Mouse (Mus musculus) Patski (cell line): ENCODE results near the gene Eci2. TPM values are rescaled to one million over a fixed set of nuclear protein-coding genes. Genes with fewer than 3 reads are reported as not detected.
"Not testable (repeated sequence)": the region's sequence is repeated elsewhere in the genome, so short reads cannot be mapped to it uniquely, and the experiment has no call there.

Experiments
- ATAC-seq: fragments of 100-300 bp; one replicate; pipeline ENCODE4 v1.8.0; 2021
- CTCF ChIA-PET: fragments of 350-600 bp; sonication (Branson Sonifier 250); formaldehyde crosslinking; loops from one replicate; lab custom pipeline; 2022; ENCODE audit warnings: inconsistent platforms; lab: Charles Lee
- POLR2A ChIA-PET: fragments of 350-600 bp; sonication (Branson Sonifier 250); formaldehyde crosslinking; loops from one replicate; lab custom pipeline; 2022; ENCODE audit warnings: antibody characterized with exemption, inconsistent platforms; lab: Charles Lee
- DNase-seq: peaks from one replicate; pipeline ENCODE4 v3.0.0-alpha.2; 2011; ENCODE audit warnings: low read depth, low spot score
- H3K27me3 ChIP-seq: fragments of 371-371 bp; one replicate; pipeline ENCODE4 v1.5.1; 2021
- CTCF ChIP-seq: fragments of 100-300 bp; IDR thresholded peaks from one replicate; pipeline ENCODE4 v1.5.1; 2021
- in situ Hi-C: fragments of 300-500 bp; cut with MboI; formaldehyde crosslinking; loops from 3 replicates; pipeline ENCODE4 v1.11.1; 2018; ENCODE audit warnings: low pct_unique_long_range_greater_than_20kb, mixed read lengths
- polyA plus RNA-seq: library from polyadenylated mRNA; unstranded; gene quantifications from one replicate; pipeline ENCODE4 v1.2.3, GENCODE M21; 2021

The Eci2 gene
- polyA plus RNA-seq, 1 experiment from 2014 or later: 453 TPM

DNA sequence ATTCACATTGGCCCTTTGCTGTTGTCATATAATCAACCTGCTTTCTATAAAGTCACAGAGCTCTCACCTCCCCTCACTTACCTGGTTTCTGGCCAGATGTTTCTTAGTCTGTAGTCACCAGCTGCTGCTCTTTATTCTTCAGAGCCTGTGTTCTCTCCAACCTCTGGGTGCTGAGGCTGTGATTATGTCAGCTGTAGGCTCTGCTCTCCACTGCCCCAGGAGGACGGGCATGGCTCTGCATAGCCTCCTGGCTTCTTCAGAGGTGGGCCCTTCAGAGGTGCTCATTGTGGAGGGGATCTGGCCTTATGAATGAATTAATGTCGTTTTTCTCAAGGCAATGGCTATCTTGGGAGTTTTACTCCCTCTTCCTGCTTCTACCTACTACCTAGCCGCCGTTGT is 4.8 kb upstream of the Eci2 start:
- peak; percentile 57 for TF ChIP-seq CTCF
- H3K27me3 ChIP-seq: no peaks in the 10 kb centered on the region
- DNase-seq (no peak), ATAC-seq (no peak)
- POLR2A ChIA-PET: interaction anchor here (0.6 kb wide), 2 partner anchors 471 to 929 kb away, joined by 3 to 4 read pairs; no protein-coding TSS in a partner anchor
- CTCF ChIA-PET: interaction anchor here (0.7 to 1.8 kb wide), 3 partner anchors 38 to 916 kb away, joined by 3 to 5 read pairs (median 3); no protein-coding TSS in a partner anchor
- in situ Hi-C loops: loop anchor here (10.0 kb wide), 1 partner anchor 913 kb away; no protein-coding TSS in a partner anchor

DNA sequence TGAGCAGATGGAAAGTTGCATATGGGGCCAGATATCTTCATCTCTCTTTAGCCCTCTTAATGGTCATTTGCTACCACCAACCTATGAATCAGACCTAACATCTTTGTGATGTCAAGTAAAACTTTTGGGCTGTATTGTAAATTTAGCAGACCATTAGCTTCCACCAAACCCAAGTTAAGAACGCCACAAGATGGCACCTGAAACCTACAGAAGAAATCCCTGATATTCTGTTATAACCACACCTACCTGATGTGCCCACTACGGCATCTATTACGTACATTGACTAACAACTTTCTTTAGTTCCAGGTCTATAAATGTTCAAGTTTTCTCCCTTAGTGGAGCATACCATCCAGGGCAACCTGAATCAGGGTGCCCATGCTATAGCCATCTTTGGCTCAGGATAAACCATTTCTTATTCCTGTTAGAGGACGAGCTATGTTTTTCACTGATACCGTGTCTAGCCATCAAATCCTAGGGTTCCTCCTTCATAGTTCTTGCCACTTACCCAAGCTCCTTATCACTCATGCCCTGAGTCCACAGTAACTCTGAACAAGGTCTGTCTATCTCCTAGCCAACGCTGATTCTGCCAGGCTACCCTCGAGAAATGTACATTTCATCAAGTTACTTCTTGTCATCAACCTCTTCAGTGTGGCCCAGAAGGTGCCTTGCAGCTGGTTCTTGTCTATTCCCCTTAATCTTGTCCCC is 4.2 kb upstream of the Eci2 start:
- DNase-seq (no peak), ATAC-seq (no peak)
- in situ Hi-C loops: loop anchor here (10.0 kb wide), 1 partner anchor 914 kb away; no protein-coding TSS in a partner anchor
- CTCF ChIA-PET: interaction anchor here (0.7 to 1.8 kb wide), 5 partner anchors 36 to 917 kb away, joined by 3 to 5 read pairs (median 3); no protein-coding TSS in a partner anchor
- POLR2A ChIA-PET: interaction anchor here (0.6 kb wide), 1 partner anchor 930 kb away, joined by 4 read pairs; no protein-coding TSS in a partner anchor
- H3K27me3 ChIP-seq: no peaks in the 10 kb centered on the region
- TF ChIP-seq CTCF: peak; percentile 37

DNA sequence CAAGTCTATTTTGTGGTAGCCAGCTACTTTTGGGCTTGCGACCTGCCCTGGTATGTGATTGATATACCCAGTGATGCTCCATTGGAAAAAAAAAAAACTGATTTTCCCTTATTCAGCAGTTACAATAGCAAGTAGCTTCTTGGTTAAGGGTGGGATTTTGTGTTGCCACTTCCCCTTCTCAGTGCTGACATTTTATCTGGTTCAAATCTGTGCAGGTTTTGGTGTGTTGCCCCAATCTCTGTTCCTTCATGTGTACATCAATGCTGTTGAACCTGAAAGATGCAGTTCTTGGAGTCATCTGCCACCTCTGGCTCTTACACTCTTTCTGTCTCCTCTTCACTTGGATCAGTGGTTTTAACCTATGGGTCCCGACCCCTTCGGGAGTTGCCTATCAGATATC is 1.5 kb upstream of the Eci2 start:
- in situ Hi-C loops: no loop called here
- POLR2A ChIA-PET: no interaction called here
- DNase-seq (no peak), ATAC-seq (no peak)
- CTCF ChIA-PET: interaction anchor here (0.8 kb wide), 1 partner anchor 13 kb away, joined by 3 read pairs; no protein-coding TSS in a partner anchor
- H3K27me3 ChIP-seq: no peaks in the 10 kb centered on the region
- no peak for TF ChIP-seq CTCF

DNA sequence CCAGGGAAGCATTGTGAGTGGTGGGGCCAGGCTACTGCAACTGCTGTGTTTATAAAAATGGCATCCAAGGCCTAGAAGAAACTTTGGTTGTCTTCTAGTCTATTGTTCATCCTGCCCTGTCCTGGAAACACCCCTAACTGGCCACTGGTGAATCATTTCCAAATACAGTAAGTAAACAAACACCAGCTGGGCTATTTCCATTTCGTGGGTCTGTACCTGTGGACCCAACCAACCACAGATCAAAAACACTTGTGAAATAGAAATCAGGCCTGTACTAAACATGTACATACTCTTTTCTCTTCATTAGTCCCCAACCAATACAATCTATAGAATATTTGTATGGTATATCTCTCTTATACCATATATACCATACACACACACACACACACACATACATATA is 3.5 kb downstream of the Eci2 start:
- POLR2A ChIA-PET, H3K27me3 ChIP-seq, DNase-seq, ATAC-seq, in situ Hi-C loops: not testable (repeated sequence)
- CTCF ChIA-PET: interaction anchor here (2.9 kb wide), 1 partner anchor 50 kb away, joined by 19 read pairs; no protein-coding TSS in a partner anchor

DNA sequence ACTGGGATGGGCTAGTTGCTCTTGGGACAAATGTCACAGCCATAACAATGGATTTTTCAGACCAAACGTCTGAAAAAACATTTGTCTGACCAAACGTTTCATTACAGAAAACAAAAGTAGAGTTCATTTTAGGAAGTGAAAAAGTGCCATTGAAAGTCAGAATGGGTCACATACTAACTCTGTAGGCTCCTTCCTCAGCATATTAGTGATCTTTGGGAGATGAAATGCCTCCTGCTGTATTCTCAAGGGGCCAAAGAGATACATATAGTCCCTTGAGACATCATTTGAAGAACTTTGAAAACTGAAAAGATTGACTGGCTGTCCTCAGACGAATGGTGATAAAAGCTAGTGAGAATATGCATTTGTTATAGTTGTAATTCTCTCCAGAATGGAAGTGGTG is 6.5 kb downstream of the Eci2 start:
- peaks cover 4% of the 10 kb centered on the region for H3K27me3 ChIP-seq
- in situ Hi-C loops: no loop called here
- no peak for TF ChIP-seq CTCF
- ChIA-PET CTCF (interaction anchor here (2.9 kb wide), 1 partner anchor 47 kb away, joined by 19 read pairs; no protein-coding TSS in a partner anchor), POLR2A (no interaction called here)
- no peak for ATAC-seq
- no peak for DNase-seq

DNA sequence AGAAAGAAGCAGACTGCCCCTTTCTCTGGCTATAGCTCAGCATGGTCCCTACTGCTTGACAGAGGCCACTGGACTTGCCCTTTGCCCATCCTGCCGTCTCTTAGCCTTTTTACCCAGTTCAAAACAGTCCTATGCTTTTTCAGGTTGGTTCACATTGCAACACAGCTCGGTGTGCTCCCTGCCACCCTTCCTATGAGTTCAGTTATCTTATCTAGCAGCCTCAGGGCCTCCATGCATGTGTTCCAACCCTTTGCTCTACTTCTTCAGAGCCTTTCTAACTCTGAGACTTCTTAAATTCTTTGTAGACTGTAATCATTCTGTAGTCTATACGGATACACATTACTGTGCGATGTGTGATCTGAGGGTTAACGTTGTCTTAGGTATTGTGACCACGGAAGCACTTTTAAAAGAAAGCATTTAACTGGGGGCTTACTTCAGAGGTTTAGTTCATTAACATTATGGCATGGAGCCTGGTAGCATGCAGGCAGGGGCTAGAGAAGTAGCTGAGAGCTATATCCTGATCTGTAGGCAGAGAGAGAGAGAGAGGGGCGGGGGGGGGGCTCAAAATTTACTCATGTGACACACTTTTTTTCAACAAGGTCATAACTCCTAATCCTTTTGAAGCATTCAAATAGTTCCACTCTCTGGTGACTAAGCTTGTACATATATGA is 7.9 kb downstream of the Eci2 start:
- ChIA-PET POLR2A (interaction anchor here (0.8 kb wide), 1 partner anchor 25 kb away, joined by 3 read pairs; no protein-coding TSS in a partner anchor), CTCF (interaction anchor here (1.7 to 2.9 kb wide), 2 partner anchors 25 to 46 kb away, joined by 4 to 16 read pairs; no protein-coding TSS in a partner anchor)
- in situ Hi-C loops: loop anchor here (5.0 kb wide), 1 partner anchor 37 kb away; no protein-coding TSS in a partner anchor
- DNase-seq (no peak), ATAC-seq (no peak)
- peaks cover 4% of the 10 kb centered on the region for H3K27me3 ChIP-seq
- no peak for TF ChIP-seq CTCF

DNA sequence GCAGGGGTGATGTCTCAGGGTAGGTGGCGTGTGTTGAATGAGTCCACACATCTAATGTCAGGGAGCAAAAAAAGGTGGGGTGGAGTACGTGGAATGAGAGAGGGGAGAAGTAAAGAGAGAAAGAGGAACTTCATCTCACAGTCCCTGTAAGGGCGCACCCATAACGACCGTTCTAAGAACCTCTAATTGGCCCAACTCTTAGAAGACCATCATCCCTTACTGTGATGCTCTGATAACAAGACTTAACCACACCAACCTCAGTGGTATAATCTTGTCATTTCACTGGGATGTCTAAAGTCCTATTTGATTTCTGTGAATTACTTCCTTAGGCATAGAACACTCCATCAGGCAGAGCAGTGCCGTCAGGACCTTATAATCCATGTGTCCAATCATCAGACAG is 9.5 kb downstream of the Eci2 start:
- no peak for TF ChIP-seq CTCF
- peaks cover 4% of the 10 kb centered on the region for H3K27me3 ChIP-seq
- ChIA-PET POLR2A (no interaction called here), CTCF (interaction anchor here (1.7 to 2.9 kb wide), 2 partner anchors 23 to 44 kb away, joined by 4 to 16 read pairs; no protein-coding TSS in a partner anchor)
- in situ Hi-C loops: loop anchor here (5.0 kb wide), 1 partner anchor 35 kb away; no protein-coding TSS in a partner anchor
- DNase-seq (no peak), ATAC-seq (no peak)

DNA sequence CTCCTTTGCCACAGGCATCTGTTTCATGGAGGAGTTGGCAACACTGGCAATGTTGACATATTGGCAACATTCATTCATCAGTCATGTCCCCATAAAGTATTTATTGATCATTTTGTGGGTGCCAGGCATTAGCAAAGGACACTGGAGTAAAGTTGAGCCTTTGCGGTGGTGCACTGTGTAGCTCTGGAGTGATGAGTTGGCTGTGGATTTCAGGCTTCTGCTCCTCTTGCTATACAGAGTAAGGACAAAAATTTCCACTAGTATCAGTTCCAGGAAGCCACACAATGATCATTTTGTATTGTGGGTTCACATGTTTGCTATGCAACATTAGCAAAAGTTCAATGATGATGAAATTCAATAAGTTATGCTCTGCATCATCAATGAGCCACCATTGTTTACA is 10.8 kb downstream of the Eci2 start:
- no peak for TF ChIP-seq CTCF
- ATAC-seq (no peak), DNase-seq (no peak)
- ChIA-PET POLR2A (no interaction called here), CTCF (interaction anchor here (1.0 to 1.7 kb wide), 2 partner anchors 22 to 43 kb away, joined by 4 to 9 read pairs; no protein-coding TSS in a partner anchor)
- H3K27me3 ChIP-seq: peaks cover 4% of the 10 kb centered on the region
- in situ Hi-C loops: loop anchor here (5.0 kb wide), 1 partner anchor 34 kb away; no protein-coding TSS in a partner anchor

DNA sequence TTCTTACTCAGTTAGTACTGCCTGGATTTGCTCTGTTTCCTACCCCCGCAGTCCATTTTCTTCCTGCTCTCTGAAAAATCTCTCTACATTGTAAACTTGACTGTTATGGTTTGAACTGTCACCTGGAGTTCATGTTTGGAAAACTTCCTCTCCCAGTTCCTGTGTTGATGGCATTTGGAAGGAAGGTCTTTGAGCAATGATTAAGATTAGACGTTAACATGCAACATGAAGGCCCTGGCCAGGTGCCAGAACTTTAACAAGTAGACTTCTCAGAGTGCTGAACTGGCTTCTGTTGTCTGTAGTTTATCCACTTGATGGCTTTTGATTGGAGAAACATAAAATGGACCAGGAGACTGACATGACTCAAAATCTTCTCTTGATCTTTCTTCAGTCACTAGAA is 31.0 kb downstream of the Eci2 start:
- ATAC-seq: no peak
- in situ Hi-C loops: no loop called here
- TF ChIP-seq CTCF: no peak
- POLR2A ChIA-PET: no interaction called here
- no peak for DNase-seq
- CTCF ChIA-PET: no interaction called here
- H3K27me3 ChIP-seq: no peaks in the 10 kb centered on the region
